Mouse (Mus musculus) E14TG2a.4 (cell line): Measurements from ENCODE around the gene Nxph4.

Experiments used
- CTCF ChIP-seq: conservative IDR thresholded peaks from 2 replicates; pipeline ENCODE4 v1.5.1; 2014; ENCODE audit warnings: low read length
- NANOG ChIP-seq: IDR thresholded peaks from 2 replicates; pipeline ENCODE4 v1.6.1; 2014; ENCODE audit warnings: borderline replicate concordance, low read length, mixed read lengths

DNA sequence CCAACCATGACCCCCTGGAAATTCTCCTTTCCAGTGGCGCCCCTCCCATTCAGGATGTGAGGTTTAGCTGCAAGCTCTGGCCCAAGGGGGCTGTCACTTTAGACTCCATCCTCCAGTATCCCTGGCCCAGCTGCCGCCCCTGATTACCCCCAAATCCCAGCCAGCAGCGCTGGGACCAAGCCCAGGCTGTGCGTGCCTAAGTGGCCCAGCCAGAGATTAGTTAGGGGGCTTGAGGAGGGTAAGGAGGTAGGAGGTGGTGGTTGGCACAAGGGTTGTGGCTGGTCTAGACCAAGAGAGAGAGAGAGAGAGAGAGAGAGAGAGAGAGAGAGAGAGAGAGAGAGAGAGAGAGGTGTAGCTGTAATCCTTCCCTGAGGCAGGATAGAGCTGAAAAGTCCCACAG is 2.8 kb downstream of the Nxph4 start:
- TF ChIP-seq CTCF (no peak), NANOG (no peak)
